Mouse (Mus musculus) 416B (cell line): ENCODE measurements at regions not wholly inside any gene's neighbourhood (a gene's known extent, or its start where the extent isn't known, plus 50 kb on each side); places are given as distances from the start of the nearest gene placed in this dataset.

Experiments used
- DNase-seq: peaks from one replicate; pipeline ENCODE4 v3.0.0; 2011; ENCODE audit warnings: low read depth

DNA sequence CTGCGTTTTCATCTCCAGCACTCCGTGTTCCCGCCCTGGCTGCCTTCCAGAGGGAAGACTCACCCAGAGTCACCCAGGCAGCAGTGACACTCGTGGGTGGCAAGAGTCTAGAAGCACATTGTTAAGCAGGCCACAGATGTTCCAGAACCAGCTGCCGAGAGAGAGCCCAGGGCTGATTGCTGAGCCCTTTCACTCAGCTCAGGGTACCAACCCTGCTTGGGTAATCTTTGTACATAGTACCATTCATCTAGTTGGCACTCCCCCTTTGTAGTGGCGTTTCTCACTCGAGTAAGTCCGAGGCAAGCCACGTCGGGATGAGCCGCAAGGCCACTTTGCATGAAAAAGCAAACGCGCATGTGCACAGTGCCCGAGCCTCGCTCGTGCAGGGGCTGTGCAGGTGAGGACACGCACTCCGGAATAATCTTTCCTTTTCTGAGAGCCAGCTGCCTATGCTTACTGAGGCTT is 156.9 kb downstream of the Zfp281 start:
- DNase-seq, result no peak

DNA sequence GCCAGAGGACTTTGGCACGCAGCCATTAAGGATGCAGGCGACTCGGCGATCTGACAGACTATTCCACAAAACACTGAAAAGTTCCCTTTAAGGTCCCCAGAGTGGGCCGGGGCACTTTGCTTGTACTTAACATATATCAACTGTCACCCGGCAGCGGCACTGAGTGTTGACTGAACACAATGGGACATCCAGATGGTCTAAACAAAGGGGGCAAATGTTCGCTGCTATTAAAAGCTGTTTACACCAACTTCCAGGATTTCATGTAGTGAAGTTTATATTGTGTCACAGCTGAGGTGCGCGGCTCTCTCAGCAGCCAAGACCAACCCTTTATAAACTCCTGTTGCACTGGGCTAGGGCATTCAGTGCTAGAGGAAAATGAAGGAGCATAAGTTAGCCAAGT is 157.6 kb downstream of the Zfp281 start:
- no peak for DNase-seq

DNA sequence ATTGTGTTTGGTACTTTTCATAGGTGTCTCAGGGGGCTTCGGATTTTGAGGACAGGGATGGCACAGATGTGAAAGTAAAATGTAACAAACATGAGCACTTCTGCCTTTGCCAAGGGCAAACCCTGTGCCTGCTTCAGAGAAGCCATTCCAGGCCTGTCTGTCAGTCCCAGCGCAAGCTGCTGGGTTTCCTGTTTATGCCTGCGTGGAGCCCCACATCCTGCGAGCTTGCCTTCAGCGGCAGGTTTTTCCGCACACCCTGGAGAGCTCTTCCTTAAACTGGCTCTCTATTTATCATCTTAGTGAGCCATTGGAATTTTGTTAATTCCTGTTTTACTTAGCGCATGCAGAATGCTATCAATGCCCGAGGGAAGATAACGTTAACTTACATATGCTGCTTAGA is 159.5 kb downstream of the Zfp281 start:
- DNase-seq, result no peak

DNA sequence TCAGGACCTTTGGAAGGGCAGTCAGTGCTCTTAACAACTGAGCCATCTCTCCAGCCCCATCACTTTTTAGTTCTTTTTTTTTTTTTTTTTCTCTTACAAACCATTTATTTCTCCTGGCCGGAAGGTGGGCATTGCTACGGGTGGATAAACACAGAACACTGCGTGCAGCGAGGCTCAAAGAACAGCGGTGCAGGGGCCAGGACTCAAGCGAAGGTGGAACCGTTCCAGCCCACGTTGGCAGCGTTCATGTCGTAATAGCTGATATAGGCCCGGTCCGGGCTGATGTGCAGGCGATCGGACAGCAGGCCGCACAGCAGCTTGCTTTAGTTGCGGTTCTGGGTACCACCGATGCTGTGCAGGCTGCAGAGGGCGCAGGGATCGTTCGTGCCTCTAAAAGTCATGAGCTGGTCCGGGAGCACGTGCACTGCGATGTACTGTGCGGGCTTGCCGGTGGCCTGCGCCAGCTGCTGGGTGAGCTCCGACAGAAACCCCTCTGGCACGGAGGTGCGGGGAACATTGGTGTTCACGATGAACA is 164.3 kb downstream of the Zfp281 start:
- DNase-seq, result no peak

DNA sequence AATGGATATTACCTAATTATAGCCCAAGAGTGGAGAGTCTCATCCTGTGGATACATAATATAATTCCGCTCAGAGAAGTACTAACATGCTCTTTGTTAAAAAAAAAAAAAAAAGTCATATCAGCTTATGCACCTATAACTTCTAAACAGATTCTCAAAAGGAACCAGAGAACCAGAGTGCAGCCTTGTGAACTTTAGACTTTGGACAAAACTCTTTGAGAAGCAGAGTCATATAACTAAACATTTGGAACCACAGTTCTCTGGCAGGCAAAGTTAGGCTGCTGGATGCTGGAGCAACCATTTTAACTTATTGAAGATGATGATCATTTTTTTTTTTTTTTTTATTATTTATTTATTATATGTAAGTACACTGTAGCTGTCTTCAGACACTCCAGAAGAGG is 166.9 kb downstream of the Zfp281 start:
- no peak for DNase-seq
